Mouse (Mus musculus): ENCODE results near the gene Rsrp1. TPM values are rescaled to one million over a fixed set of nuclear protein-coding genes. Genes with fewer than 3 reads are reported as not detected.
A peak's percentile ranks its signal among the peaks of the same experiment; 100 is the strongest.

Gene Rsrp1
- polyA plus RNA-seq, 1 experiment = 691 TPM

DNA sequence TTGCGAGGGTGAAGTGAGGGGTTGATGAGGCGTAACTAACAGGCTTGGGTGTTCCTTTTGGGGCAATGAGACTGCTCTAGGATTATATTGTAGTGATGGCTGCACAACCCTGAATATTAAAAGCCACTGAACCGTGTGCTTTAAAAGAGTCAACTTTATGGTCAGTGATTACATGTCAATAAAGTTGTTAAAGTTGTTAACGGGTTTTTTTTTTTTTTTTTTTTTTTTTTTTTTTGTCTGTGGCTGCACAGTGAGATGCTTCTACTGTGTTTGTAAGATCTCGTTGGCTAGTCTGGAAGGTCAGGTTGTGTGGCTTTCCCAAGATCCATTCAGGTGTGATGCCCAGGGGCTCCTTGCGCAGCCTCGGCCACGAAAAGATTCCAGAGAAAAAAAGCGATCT lies 16.5 kb downstream of the Rsrp1 start:
- H3K4me1 ChIP-seq (ENCODE audit: control insufficient read depth, insufficient read depth, insufficient read length) = no peaks in the 10 kb centered on the region
- 75% methylated on average over 9 of the region's 9 CpGs for WGBS
- DNase-seq (ENCODE audit: low read depth in 1 of 2, low spot score in 2 of 2) = no peak
- H3K27me3 ChIP-seq (ENCODE audit: control insufficient read depth, insufficient read depth, low read length) = no peaks in the 10 kb centered on the region
- no peak overlapping the region for H3K4me3 ChIP-seq (ENCODE audit: extremely low read depth, insufficient read depth, insufficient read length)
- no peak overlapping the region for H3K27ac ChIP-seq (ENCODE audit: insufficient read depth, low read length)
- no peak for TF ChIP-seq POLR2A (IDR thresholded peaks at IDR 0.05; ENCODE audit: low read depth, low read length)
- no peak for TF ChIP-seq CTCF (IDR thresholded peaks at IDR 0.05; ENCODE audit: extremely low read depth, insufficient read depth, insufficient read length, insufficient replicate concordance)
- peaks cover 23% of the 10 kb centered on the region for H3K36me3 ChIP-seq (ENCODE audit: control insufficient read depth, insufficient read depth, low read length)

DNA sequence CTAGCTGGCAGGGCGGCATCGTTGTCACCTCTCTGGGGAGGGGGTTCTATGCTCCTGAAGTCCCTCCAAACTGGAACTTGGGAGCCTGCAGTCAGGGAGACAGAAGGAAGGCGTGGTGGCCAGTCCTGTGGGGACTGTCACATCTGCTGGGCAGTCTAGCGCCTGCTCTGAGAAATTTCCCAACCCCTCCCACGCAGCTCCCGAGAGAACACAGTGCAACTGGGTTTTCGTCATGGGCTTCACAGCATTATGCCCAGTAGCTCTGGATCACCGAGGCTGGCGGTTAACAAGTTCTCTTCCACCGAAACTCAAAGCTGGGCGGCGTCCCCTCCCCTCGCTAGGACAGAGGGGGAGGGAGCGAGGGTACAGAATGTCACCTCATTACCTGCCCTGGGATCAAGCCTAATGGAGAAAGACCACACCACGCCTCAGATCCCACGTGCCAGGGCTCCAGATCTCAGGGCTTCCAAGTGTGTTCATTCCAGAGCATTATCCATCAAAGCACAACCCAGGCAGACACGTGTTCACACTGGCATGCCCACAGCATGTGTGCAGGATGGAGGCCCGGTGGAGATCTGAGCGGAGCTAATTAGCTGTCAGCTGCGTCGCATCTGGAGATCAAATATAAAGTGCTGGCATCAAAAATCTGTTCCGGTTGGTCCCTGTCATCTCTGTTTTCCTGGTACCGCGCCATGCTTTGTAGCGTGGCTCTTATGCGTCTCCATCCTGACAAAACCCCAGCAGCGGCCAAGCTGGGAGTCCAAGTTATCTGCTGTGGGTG lies 20.6 kb downstream of the Rsrp1 start:
- Histone ChIP-seq H3K36me3 (ENCODE audit: control insufficient read depth, insufficient read depth, low read length) (no peaks in the 10 kb centered on the region), H3K27me3 (ENCODE audit: control insufficient read depth, insufficient read depth, low read length) (no peaks in the 10 kb centered on the region), H3K4me3 (ENCODE audit: extremely low read depth, insufficient read depth, insufficient read length) (no peak overlapping the region), H3K4me1 (ENCODE audit: control insufficient read depth, insufficient read depth, insufficient read length) (no peaks in the 10 kb centered on the region), H3K27ac (ENCODE audit: insufficient read depth, low read length) (no peak overlapping the region)
- WGBS = 74% methylated on average over 27 of the region's 27 CpGs
- no peak for DNase-seq (ENCODE audit: low read depth in 1 of 2, low spot score in 2 of 2)
- TF ChIP-seq POLR2A (IDR thresholded peaks at IDR 0.05; ENCODE audit: low read depth, low read length) = no peak

DNA sequence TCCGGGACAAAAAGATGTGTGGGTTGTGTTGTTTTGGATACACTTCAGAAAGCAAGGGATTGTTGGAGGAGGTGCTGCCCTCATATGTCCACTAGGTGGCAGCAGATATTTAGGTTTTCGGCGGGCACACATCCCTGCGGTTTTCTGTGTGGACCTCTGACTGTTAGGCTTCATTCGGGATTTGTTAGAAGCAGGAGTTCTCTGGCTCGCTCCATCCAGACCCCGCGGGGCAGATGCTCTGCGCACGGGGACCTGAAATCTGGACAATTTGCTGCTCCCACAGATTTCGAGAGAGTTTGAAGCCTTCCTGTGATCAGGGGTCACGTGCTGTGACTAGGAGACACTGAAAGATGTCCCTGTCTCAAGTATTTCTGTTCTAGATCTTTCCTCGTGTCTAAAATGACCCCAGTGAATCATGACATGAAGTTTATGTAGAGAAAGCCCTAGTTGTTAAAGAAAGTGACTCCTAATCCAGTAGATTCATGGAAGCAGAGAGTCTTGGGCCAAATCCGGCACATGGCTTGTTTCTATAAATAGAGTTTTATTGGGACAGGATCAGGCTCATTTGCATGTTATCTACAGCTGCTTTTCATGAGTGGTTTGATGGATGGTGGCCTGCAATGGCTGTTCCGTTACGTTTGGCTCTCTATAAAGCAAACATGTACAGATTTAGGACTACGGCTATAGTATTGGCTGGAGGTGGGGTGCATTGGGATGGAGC lies 22.8 kb downstream of the Rsrp1 start:
- H3K4me1 ChIP-seq (ENCODE audit: control insufficient read depth, insufficient read depth, insufficient read length) = no peaks in the 10 kb centered on the region; the same call in 1 of the 2 replicates
- H3K27ac ChIP-seq (ENCODE audit: insufficient read depth, low read length) = no peak overlapping the region
- H3K4me3 ChIP-seq (ENCODE audit: extremely low read depth, insufficient read depth, insufficient read length) = peak overlapping the region; percentile 41; the same call in 1 of the 2 replicates
- 16% methylated on average over 17 of the region's 17 CpGs for WGBS
- no peaks in the 10 kb centered on the region for H3K36me3 ChIP-seq (ENCODE audit: control insufficient read depth, insufficient read depth, low read length)
- TF ChIP-seq CTCF (IDR thresholded peaks at IDR 0.05; ENCODE audit: extremely low read depth, insufficient read depth, insufficient read length, insufficient replicate concordance) = peak; percentile 72; the same call in 1 of the 2 replicates
- TF ChIP-seq POLR2A (IDR thresholded peaks at IDR 0.05; ENCODE audit: low read depth, low read length) = no peak
- DNase-seq (ENCODE audit: low read depth in 1 of 2, low spot score in 2 of 2) = peak in 1 of 2 experiments; percentile 44
- H3K27me3 ChIP-seq (ENCODE audit: control insufficient read depth, insufficient read depth, low read length) = no peaks in the 10 kb centered on the region

DNA sequence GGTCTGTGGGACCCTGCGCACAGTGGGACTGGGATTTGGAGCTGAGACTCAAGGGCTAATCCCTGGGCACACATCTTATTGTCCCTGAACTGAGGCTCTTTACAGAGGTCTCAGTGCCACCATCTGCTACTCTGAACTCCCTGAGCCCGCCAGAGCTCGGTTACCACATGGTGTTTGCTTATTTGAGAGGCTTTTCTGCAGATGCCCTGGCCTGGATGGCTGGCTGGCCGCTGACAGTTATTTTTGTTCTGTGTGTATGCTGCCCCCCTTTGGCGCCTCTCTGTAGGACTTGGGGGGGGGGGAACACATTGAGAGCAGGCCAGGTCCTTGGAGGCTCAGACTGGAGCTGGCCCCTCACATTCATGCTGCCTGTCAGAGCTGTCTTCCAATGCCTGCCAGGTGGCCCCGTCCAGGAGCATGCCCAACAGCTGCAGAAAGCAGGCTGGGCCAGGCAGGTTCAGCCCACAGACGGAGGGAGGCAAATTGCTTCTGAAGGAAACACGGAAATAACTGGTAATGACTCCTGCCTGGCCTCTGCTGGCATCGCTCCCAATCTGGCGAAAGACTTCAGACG lies 27.2 kb downstream of the Rsrp1 start:
- Histone ChIP-seq H3K27me3 (ENCODE audit: control insufficient read depth, insufficient read depth, low read length) (no peaks in the 10 kb centered on the region), H3K27ac (ENCODE audit: insufficient read depth, low read length) (no peak overlapping the region), H3K4me3 (ENCODE audit: extremely low read depth, insufficient read depth, insufficient read length) (no peak overlapping the region), H3K36me3 (ENCODE audit: control insufficient read depth, insufficient read depth, low read length) (no peaks in the 10 kb centered on the region), H3K4me1 (ENCODE audit: control insufficient read depth, insufficient read depth, insufficient read length) (no peaks in the 10 kb centered on the region; the same call in 1 of the 2 replicates)
- DNase-seq (ENCODE audit: low read depth in 1 of 2, low spot score in 2 of 2) = no peak
- 23% methylated on average over 11 of the region's 11 CpGs for WGBS
- TF ChIP-seq POLR2A (IDR thresholded peaks at IDR 0.05; ENCODE audit: low read depth, low read length) = no peak
- no peak for TF ChIP-seq CTCF (IDR thresholded peaks at IDR 0.05; ENCODE audit: extremely low read depth, insufficient read depth, insufficient read length, insufficient replicate concordance)

DNA sequence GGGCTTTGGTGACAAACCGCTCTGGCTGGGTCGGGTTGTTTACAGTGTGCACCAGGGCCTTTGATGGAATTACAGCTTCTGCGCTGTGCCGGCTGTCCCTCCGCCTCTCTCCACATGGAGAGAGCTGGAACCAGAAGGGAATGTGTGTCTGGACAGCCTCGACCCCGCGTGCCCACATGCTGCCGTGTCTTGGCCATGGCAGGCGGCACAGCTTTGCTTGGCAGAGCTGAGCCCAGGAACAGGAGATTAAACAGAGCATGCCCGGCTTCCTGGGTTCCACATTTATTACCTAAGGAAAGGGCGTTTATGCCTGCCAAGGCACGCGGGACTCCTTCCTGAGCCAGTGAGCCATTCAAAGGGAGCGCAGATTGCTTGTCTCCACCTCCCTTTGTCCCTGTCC lies 31.1 kb downstream of the Rsrp1 start:
- DNase-seq (ENCODE audit: low read depth in 1 of 2, low spot score in 2 of 2) = no peak
- WGBS = 58% methylated on average over 15 of the region's 15 CpGs
- no peaks in the 10 kb centered on the region; the same call in 1 of the 2 replicates for H3K4me1 ChIP-seq (ENCODE audit: control insufficient read depth, insufficient read depth, insufficient read length)
- H3K36me3 ChIP-seq (ENCODE audit: control insufficient read depth, insufficient read depth, low read length) = no peaks in the 10 kb centered on the region
- H3K27me3 ChIP-seq (ENCODE audit: control insufficient read depth, insufficient read depth, low read length) = no peaks in the 10 kb centered on the region
- no peak overlapping the region for H3K4me3 ChIP-seq (ENCODE audit: extremely low read depth, insufficient read depth, insufficient read length)
- TF ChIP-seq CTCF (IDR thresholded peaks at IDR 0.05; ENCODE audit: extremely low read depth, insufficient read depth, insufficient read length, insufficient replicate concordance) = no peak
- no peak for TF ChIP-seq POLR2A (IDR thresholded peaks at IDR 0.05; ENCODE audit: low read depth, low read length)
- no peak overlapping the region for H3K27ac ChIP-seq (ENCODE audit: insufficient read depth, low read length)

DNA sequence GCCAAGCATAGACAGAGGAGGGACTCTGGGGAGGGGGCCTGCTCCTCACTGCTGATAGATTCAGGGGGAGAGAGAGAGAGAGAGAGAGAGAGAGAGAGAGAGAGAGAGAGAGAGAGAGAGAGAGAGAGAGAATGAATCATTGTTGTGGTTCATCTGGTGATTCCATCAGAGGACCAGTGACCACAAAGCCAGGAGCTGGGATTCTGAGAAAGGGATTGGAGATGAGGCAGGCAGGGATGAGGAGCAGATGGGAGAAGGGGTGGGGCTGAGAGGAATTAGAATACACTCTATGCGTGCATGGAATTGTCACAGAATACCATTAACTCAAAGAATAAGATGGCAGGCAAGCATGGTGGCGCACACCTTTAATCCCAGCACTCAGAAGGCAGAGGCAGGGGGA lies 31.8 kb downstream of the Rsrp1 start:
- 91% methylated on average over 2 of the region's 2 CpGs for WGBS
- DNase-seq (ENCODE audit: low read depth in 1 of 2, low spot score in 2 of 2) = no peak
- no peaks in the 10 kb centered on the region for H3K36me3 ChIP-seq (ENCODE audit: control insufficient read depth, insufficient read depth, low read length)
- no peak overlapping the region for H3K4me3 ChIP-seq (ENCODE audit: extremely low read depth, insufficient read depth, insufficient read length)
- no peaks in the 10 kb centered on the region; the same call in 1 of the 2 replicates for H3K4me1 ChIP-seq (ENCODE audit: control insufficient read depth, insufficient read depth, insufficient read length)
- no peaks in the 10 kb centered on the region for H3K27me3 ChIP-seq (ENCODE audit: control insufficient read depth, insufficient read depth, low read length)
- TF ChIP-seq POLR2A (IDR thresholded peaks at IDR 0.05; ENCODE audit: low read depth, low read length) (no peak), CTCF (IDR thresholded peaks at IDR 0.05; ENCODE audit: extremely low read depth, insufficient read depth, insufficient read length, insufficient replicate concordance) (no peak)
- H3K27ac ChIP-seq (ENCODE audit: insufficient read depth, low read length) = no peak overlapping the region

Measured in spleen, adult 2 months (tissue).